Mouse (Mus musculus): ENCODE results near the gene Tsx. TPM values are rescaled to one million over a fixed set of nuclear protein-coding genes. Genes with fewer than 3 reads are reported as not detected.

Tsx gene
- total RNA-seq, 1 experiment: 4.3 TPM

GRCm38 (mm10) chrX:103472346-103472745 is 58.1 kb downstream of the Tsx start:
- H3K9me3 ChIP-seq (ENCODE audit: control insufficient read depth, insufficient read depth, low read depth, low read length): no peaks in the 10 kb centered on the region
- peak; percentile 74 for DNase-seq (ENCODE audit: low read depth, low spot score)
- no peak for TF ChIP-seq CHD2 (IDR thresholded peaks at IDR 0.05; ENCODE audit: low read depth, low read length)
- no peak for TF ChIP-seq ZC3H11A (IDR thresholded peaks at IDR 0.05; ENCODE audit: borderline replicate concordance, low read depth, low read length)
- no peak for TF ChIP-seq MAFK (IDR thresholded peaks at IDR 0.05; ENCODE audit: insufficient read depth, low read depth, low read length)
- peak; percentile 67; the same call in 1 of the 2 replicates for TF ChIP-seq ZNF384 (IDR thresholded peaks at IDR 0.05; ENCODE audit: low read depth, low read length)
- no peak for TF ChIP-seq HCFC1 (IDR thresholded peaks at IDR 0.05; ENCODE audit: borderline replicate concordance, insufficient read depth, low read length)
- H3K4me1 ChIP-seq (ENCODE audit: control insufficient read depth in 2 of 2, insufficient read depth in 2 of 2, low read length in 2 of 2, poor library complexity in 1 of 2): no peaks in the 10 kb centered on the region; a peak in 1 of 4 replicates
- H3K36me3 ChIP-seq (ENCODE audit: control insufficient read depth, insufficient read depth, low read length, poor library complexity, severe bottlenecking): peaks cover 4% of the 10 kb centered on the region; the same call in 1 of the 2 replicates
- no peak overlapping the region for H3K27ac ChIP-seq (ENCODE audit: insufficient read depth, low read depth, low read length, poor library complexity, severe bottlenecking)
- in situ Hi-C loops (cut with MboI; ENCODE audit: low sequenced_read_pairs in 2 of 2, unreplicated experiment in 2 of 2): no loop called here
- no peak overlapping the region for H3K9ac ChIP-seq (ENCODE audit: insufficient read depth, low read depth, low read length, poor library complexity, severe bottlenecking)
- H3K4me3 ChIP-seq (ENCODE audit: insufficient read depth in 1 of 2, low read depth in 1 of 2, low read length in 2 of 2, poor library complexity in 1 of 2, severe bottlenecking in 1 of 2): no peak overlapping the region; a peak in 1 of 4 replicates

Other genes starting within 250 kb of the Tsx start
- 2.3 and 2.4 TPM in 2 replicates for gene Nap1l2, start 227.8 kb upstream of the Tsx start, total RNA-seq (2012; rRNA removed)
- 0.31 and 0.32 TPM in 2 replicates for gene Cdx4, start 93.1 kb upstream of the Tsx start, total RNA-seq (2012; rRNA removed)
- gene Chic1, start 58.0 kb upstream of the Tsx start, total RNA-seq (2012; rRNA removed): 10.8 and 13.2 TPM in 2 replicates
- not detected in 2 replicates for gene Gm26992, start 7.5 kb downstream of the Tsx start, total RNA-seq (2012; rRNA removed)
- gene Zcchc13, start 216.1 kb downstream of the Tsx start, total RNA-seq (2012; rRNA removed): not detected in 2 replicates